Mouse (Mus musculus) R1 (cell line): ENCODE measurements around the gene Scd2.
A peak's percentile ranks its signal among the peaks of the same experiment; 100 is the strongest.
"Not testable (repeated sequence)": the region's sequence is repeated elsewhere in the genome, so short reads cannot be mapped to it uniquely, and the experiment has no call there.

ENCODE experiments used
- DNase-seq: peaks from one replicate; pipeline ENCODE4 v3.0.0-alpha.2; 2018; ENCODE audit warnings: low read depth, low spot score

The Scd2 gene

GRCm38 (mm10) chr19:44312007-44312360 is 18.5 kb downstream of the Scd2 start:
- DNase-seq, result no peak

DNA sequence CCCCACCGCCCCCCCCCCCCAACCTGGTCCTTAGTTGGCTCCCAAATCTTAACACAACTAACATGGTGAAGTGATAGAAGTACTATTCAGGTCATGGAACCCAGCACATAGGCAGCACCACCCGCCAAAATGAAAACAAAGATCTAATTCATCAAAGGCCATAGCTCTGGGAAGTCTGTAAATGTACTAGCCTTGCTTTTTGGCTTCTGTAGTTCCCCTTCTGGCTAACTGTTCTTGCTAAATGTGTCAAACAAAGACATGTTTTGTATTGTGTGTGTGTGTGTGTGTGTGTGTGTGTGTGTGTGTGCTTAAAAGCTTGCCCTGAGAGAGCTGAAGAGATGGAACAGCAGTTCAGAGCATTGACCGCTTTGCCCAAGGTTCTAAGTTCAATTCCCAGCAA is 19.6 kb downstream of the Scd2 start:
- DNase-seq, result no peak

DNA sequence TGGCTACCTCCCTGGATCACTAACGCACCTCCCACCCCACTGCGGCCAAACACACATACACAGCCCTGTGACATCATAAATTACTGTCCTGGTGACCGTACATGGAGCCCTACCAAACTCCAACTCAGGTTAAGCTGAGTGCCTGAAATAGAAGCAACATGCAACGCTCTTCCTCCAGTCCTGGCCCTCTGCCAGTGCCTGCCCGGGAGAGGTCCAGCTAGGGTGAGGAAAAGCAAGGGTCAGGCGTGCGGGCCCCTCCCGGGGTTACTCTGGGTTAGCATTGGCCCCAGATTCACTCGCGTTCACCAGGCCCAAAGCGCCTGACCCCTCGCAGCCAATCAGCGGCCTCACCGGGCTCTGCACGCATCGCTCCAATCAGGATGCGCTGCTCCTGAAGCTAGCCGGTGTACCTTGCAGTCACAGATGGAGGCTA is 20.9 kb downstream of the Scd2 start:
- peak; percentile 91 for DNase-seq

GRCm38 (mm10) chr19:44314871-44315414 is 21.5 kb downstream of the Scd2 start:
- DNase-seq, result peak; percentile 69

DNA sequence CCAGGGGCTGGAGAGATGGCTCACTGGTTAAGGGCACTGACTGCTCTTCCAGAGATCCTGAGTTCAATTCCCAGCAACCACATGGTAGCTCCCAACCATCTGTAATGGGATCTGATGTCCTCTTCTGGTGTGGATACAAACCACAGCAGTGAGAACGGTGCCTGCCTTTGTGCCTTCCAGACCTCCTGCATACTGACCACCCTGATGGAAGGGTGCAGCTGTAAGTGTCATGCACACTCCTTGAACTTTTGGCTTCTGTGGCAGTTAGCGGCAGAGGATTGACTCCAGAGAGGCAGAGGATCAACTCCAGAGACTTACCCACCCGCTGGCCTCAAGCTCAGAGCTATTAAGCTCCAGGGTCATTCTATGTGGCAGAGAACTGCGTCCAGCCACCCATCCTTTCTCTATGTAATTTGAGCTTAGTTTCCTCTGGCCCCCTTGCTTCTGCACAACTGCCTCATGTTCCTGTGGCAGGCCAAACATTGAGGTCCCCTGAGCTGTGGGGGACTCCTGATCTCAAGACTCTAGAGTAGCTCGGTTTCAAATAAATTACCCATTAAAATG is 23.4 kb downstream of the Scd2 start:
- DNase-seq, result peak; percentile 33

GRCm38 (mm10) chr19:44317391-44317790 is 23.9 kb downstream of the Scd2 start:
- DNase-seq, result peak; percentile 71

GRCm38 (mm10) chr19:44318545-44318944 is 25.1 kb downstream of the Scd2 start:
- DNase-seq, result peak; percentile 66

DNA sequence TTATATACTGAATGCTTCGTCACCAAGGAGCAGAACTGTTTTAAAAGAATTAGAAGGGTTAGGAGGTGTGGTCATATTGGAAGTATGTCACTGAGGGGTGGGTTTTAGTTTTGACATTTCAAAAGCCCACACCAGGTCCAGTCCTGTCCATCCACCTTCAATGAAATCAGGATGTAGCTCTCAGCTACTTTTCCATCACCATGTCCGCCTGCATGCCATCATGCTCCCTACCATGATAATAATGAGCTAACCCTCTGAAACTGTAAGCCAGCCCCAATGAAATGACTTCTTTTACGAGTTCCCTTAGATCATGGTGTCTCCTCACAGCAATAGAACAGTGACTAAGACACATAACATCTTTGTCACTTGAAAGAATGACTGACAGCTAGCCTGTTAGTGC is 26.8 kb downstream of the Scd2 start:
- DNase-seq, result no peak

GRCm38 (mm10) chr19:44321201-44321600 is 27.7 kb downstream of the Scd2 start:
- no peak for DNase-seq

GRCm38 (mm10) chr19:44321631-44322030 is 28.2 kb downstream of the Scd2 start:
- DNase-seq, result peak; percentile 42

- no peak for DNase-seq
These were observed 36.1 kb downstream of the Scd2 start for GRCm38 (mm10) chr19:44329566-44329965.

DNA sequence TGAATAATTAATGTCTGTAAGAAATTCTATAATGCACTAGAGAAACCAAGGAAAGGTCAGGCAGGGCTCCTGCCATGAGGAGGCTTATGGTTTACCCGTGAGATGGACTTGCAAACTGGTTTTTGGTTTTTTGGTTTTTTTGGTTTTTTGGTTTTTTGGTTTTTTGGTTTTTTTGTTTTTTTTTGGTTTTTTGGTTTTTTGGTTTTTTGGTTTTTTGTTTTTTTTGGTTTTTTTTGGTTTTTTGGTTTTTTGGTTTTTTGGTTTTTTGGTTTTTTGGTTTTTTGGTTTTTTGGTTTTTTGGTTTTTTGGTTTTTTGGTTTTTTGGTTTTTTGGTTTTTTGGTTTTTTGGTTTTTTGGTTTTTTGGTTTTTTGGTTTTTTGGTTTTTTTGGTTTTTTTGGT is 37.7 kb downstream of the Scd2 start:
- not testable (repeated sequence) for DNase-seq

DNA sequence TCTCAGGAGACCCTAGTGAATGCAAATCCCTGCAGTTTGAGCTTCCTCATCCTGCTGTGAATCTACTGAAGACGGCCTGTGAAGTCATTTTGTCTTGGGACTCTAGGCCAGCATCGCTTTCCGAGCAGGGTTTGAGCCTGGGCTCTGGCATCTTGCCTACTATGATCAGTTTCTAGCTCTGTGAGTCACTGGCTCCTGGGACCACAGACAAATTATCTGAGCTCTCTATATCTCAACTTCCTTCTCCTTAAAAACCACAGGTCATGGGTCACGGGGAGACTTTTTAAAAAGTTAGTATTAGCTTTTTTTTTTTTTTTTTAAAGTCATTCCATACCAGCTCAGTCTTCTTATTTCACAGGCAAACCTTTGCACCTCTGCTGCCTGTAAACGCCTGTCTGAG is 38.4 kb downstream of the Scd2 start:
- no peak for DNase-seq

- no peak for DNase-seq
These were observed 38.9 kb downstream of the Scd2 start for GRCm38 (mm10) chr19:44332326-44332725.

DNA sequence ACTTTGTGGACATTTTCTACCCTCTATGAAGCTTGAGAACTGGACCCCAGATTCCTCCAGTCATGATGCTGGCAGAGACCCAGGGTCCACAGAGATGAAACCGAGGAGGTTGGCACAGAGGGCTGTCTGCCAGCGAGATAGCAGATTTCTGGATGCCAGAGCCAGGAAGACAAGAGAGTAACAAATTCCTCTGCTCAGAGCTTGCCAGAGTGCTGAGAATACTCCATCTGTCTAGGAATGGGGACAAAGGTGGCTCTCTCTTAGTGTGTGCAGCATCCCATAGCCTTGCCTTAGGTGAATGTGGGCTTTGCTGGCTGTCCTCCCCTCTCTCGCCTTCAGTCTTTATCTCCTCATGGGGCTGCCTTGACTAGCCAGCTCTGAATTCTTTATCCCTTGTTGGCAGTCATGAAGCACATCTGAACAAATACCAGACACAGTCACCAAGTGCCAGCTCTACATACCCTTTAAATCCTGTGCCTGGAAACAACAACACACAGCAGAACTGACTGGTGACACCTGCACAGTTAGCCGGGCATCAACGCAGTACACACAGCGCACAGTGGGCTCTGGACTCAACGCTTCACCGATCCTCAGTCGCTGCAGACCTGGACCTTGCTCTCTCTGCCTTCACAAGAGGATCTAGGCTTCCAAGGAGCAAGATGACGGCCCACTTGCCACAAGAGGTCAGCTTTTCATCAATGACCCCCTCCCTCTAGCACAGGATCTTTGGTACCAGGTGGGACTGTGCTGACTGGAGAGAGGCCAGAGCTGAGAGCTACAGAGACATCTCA is 39.6 kb downstream of the Scd2 start, which contains the start of gene Scd4:
TSS of gene Scd4 (plus strand) at position 260 of the 791 bp plus-strand sequence.
- no peak for DNase-seq

- no peak for DNase-seq
These were observed 40.5 kb downstream of the Scd2 start for GRCm38 (mm10) chr19:44333991-44334390.

GRCm38 (mm10) chr19:44335876-44336662 is 42.6 kb downstream of the Scd2 start:
- no peak for DNase-seq

- DNase-seq, result no peak
These were observed 56.2 kb downstream of the Scd2 start for GRCm38 (mm10) chr19:44349689-44350088.

GRCm38 (mm10) chr19:44351756-44352155 is 58.3 kb downstream of the Scd2 start:
- no peak for DNase-seq
